Comparison of ENCODE assay signal across 8 mouse cellular contexts in genomic region chr5:143270151-143270519, GRCm38 (mm10). TPM values are rescaled to one million over a fixed set of nuclear protein-coding genes. Genes with fewer than 3 reads are reported as not detected.
A peak's percentile ranks its signal among the peaks of the same experiment; 100 is the strongest.
DNase-seq lines count a peak whose midpoint lies in the region; ATAC-seq and TF ChIP-seq lines count a peak whose summit lies in the region.

No protein-coding gene starts in this region.

- no peaks in the 10 kb centered on the region for H3K9me3 ChIP-seq in heart, embryonic 12.5 days (replicated peaks)
- H3K9me3 ChIP-seq in ES-E14 (ENCODE audit: control insufficient read depth, insufficient read depth, low read depth, low read length), result no peaks in the 10 kb centered on the region

- in situ Hi-C loops in ES-E14 (cut with MboI; ENCODE audit: low sequenced_read_pairs in 2 of 2, unreplicated experiment in 2 of 2), result no loop called here

- no peak for DNase-seq in heart, postnatal 36 days
- no peak for DNase-seq in ES-E14 (ENCODE audit: low read depth, low spot score)
- DNase-seq in gastrocnemius, postnatal 25 days, result no peak
- no peak for DNase-seq in right cerebral cortex, postnatal 36 days (ENCODE audit: low spot score in 2 of 2)
- DNase-seq in cerebellum, postnatal 36 days, result no peak

- peak overlapping the region; percentile 86 for H3K4me2 ChIP-seq in heart, embryonic 12.5 days

- H3K4me1 ChIP-seq in heart, embryonic 12.5 days (replicated peaks), result peaks cover 31% of the 10 kb centered on the region
- H3K4me1 ChIP-seq in ES-E14 (ENCODE audit: control insufficient read depth in 2 of 2, insufficient read depth in 2 of 2, low read length in 2 of 2, poor library complexity in 1 of 2), result peaks cover 0 to 9% of the 10 kb centered on the region in 2 experiments; a peak in 1 of 4 replicates

- WGBS in heart, embryonic 12.5 days, result 7% methylated on average over 12 of the region's 12 CpGs

- intact Hi-C loops in heart, postnatal 36 days (cut with DNase I), result loop anchor here (2.0 kb wide), 1 partner anchor 35 kb away; the partner anchor contains the start of gene Zfp12

- peak; percentile 19; the same call in 1 of the 2 replicates for ATAC-seq in heart, embryonic 12.5 days (ENCODE audit: insufficient number of reproducible peaks, low FRiP score)
- ATAC-seq in granulocyte monocyte progenitor cell, adult 5-6 weeks (replicated peaks; ENCODE audit: poor library complexity, severe bottlenecking), result 0 out of 2 replicates have a peak, but pooled peaks have one; percentile 1
- peak; percentile 16; the same call in 1 of the 2 replicates for ATAC-seq in megakaryocyte, adult 5-6 weeks (ENCODE audit: poor library complexity, severe bottlenecking)

- no peaks in the 10 kb centered on the region for H3K36me3 ChIP-seq in heart, embryonic 12.5 days
- H3K36me3 ChIP-seq in ES-E14 (ENCODE audit: control insufficient read depth, insufficient read depth, low read length, poor library complexity, severe bottlenecking), result no peaks in the 10 kb centered on the region

- 0 out of 2 replicates have a peak overlapping the region, but pooled peaks have one; percentile 71 for H3K27ac ChIP-seq in heart, embryonic 12.5 days (ENCODE audit: poor library complexity, severe bottlenecking)
- no peak overlapping the region for H3K27ac ChIP-seq in ES-E14 (ENCODE audit: insufficient read depth, low read depth, low read length, poor library complexity, severe bottlenecking)

- peak overlapping the region; percentile 95 for H3K4me3 ChIP-seq in heart, embryonic 12.5 days
- peak overlapping the region; percentile 74 to 78 for H3K4me3 ChIP-seq in ES-E14 (ENCODE audit: insufficient read depth in 1 of 2, low read depth in 1 of 2, low read length in 2 of 2, poor library complexity in 1 of 2, severe bottlenecking in 1 of 2)

- H3K9ac ChIP-seq in heart, embryonic 12.5 days, result peak overlapping the region; percentile 94
- H3K9ac ChIP-seq in ES-E14 (ENCODE audit: insufficient read depth, low read depth, low read length, poor library complexity, severe bottlenecking), result peak overlapping the region; percentile 70

- peaks cover 15% of the 10 kb centered on the region for H3K27me3 ChIP-seq in heart, embryonic 12.5 days (replicated peaks)

TF ChIP-seq in ES-E14, 5 proteins besides CTCF, POLR2A, EP300 and RAD21:
- TF ChIP-seq ZC3H11A (IDR thresholded peaks at IDR 0.05; ENCODE audit: borderline replicate concordance, low read depth, low read length) (no peak), MAFK (IDR thresholded peaks at IDR 0.05; ENCODE audit: insufficient read depth, low read depth, low read length) (no peak), ZNF384 (IDR thresholded peaks at IDR 0.05; ENCODE audit: low read depth, low read length) (no peak), CHD2 (IDR thresholded peaks at IDR 0.05; ENCODE audit: low read depth, low read length) (no peak), HCFC1 (IDR thresholded peaks at IDR 0.05; ENCODE audit: borderline replicate concordance, insufficient read depth, low read length) (no peak)

RNA-seq across cellular contexts. Expression of gene Zfp316, which starts 0.3 kb away (rescaled TPM):
- 4.6 and 4.9 TPM in 2 replicates for polyA plus RNA-seq in heart, embryonic 12.5 days (2016; fragmentation: Nextera tagmentation; extraction: Ambion mirVana)
- total RNA-seq in heart, postnatal 36 days (2021), result 1 to 10 TPM; 5.1 to 6.0 TPM
- 1.6 and 2.7 TPM in 2 replicates for total RNA-seq in ES-E14 (2012; rRNA removed)
- total RNA-seq in granulocyte monocyte progenitor cell, adult 5-6 weeks (2014; fragmentation: Nextera tagmentation), result 2.8 and 3.5 TPM in 2 replicates
- total RNA-seq in granulocyte monocyte progenitor cell, adult 5-6 weeks (2017), result 2.7 and 3.5 TPM in 2 replicates
- 0.32 and 0.47 TPM in 2 replicates for total RNA-seq in megakaryocyte, adult 5-6 weeks (2015)
- 1.2 and 1.4 TPM in 2 replicates for total RNA-seq in megakaryocyte, adult 5-6 weeks (2017)
- total RNA-seq in gastrocnemius, postnatal 25 days (2021), result 1 to 10 TPM; 2.9 to 3.1 TPM

RNA-seq across cellular contexts. Expression of gene Zfp853, which starts 23.3 kb away (rescaled TPM):
- polyA plus RNA-seq in heart, embryonic 12.5 days (2016; fragmentation: Nextera tagmentation; extraction: Ambion mirVana), result 0.09 TPM in 1 of 2 replicates, not detected in the other
- under 1 TPM; 0.08 to 0.19 TPM for total RNA-seq in heart, postnatal 36 days (2021)
- 0.67 and 0.69 TPM in 2 replicates for total RNA-seq in ES-E14 (2012; rRNA removed)
- total RNA-seq in granulocyte monocyte progenitor cell, adult 5-6 weeks (2014; fragmentation: Nextera tagmentation), result not detected in 2 replicates
- total RNA-seq in granulocyte monocyte progenitor cell, adult 5-6 weeks (2017), result not detected in 2 replicates
- 0.09 TPM in 1 of 2 replicates, not detected in the other for total RNA-seq in megakaryocyte, adult 5-6 weeks (2015)
- total RNA-seq in megakaryocyte, adult 5-6 weeks (2017), result not detected in 2 replicates
- total RNA-seq in gastrocnemius, postnatal 25 days (2021), result under 1 TPM in 1 of 2 experiments, not detected in 1; 0.28 TPM

RNA-seq across cellular contexts. Expression of gene Zfp12, which starts 35.2 kb away (rescaled TPM):
- polyA plus RNA-seq in heart, embryonic 12.5 days (2016; fragmentation: Nextera tagmentation; extraction: Ambion mirVana), result 10.3 and 11.3 TPM in 2 replicates
- 1 to 10 TPM; 8.5 to 8.6 TPM for total RNA-seq in heart, postnatal 36 days (2021)
- total RNA-seq in ES-E14 (2012; rRNA removed), result 8.6 and 9.4 TPM in 2 replicates
- total RNA-seq in granulocyte monocyte progenitor cell, adult 5-6 weeks (2014; fragmentation: Nextera tagmentation), result 7.6 and 8.6 TPM in 2 replicates
- 10.6 and 12.6 TPM in 2 replicates for total RNA-seq in granulocyte monocyte progenitor cell, adult 5-6 weeks (2017)
- 1.5 and 3.1 TPM in 2 replicates for total RNA-seq in megakaryocyte, adult 5-6 weeks (2015)
- 6.4 and 6.7 TPM in 2 replicates for total RNA-seq in megakaryocyte, adult 5-6 weeks (2017)
- 1 to 10 TPM; 6.7 to 8.0 TPM for total RNA-seq in gastrocnemius, postnatal 25 days (2021)

RNA-seq across cellular contexts. Expression of gene Spdye4a, which starts 43.4 kb away (rescaled TPM):
- polyA plus RNA-seq in heart, embryonic 12.5 days (2016; fragmentation: Nextera tagmentation; extraction: Ambion mirVana), result not detected in 2 replicates
- not detected for total RNA-seq in heart, postnatal 36 days (2021)
- total RNA-seq in ES-E14 (2012; rRNA removed), result not detected in 2 replicates
- not detected in 2 replicates for total RNA-seq in granulocyte monocyte progenitor cell, adult 5-6 weeks (2014; fragmentation: Nextera tagmentation)
- total RNA-seq in granulocyte monocyte progenitor cell, adult 5-6 weeks (2017), result not detected in 2 replicates
- not detected in 2 replicates for total RNA-seq in megakaryocyte, adult 5-6 weeks (2015)
- total RNA-seq in megakaryocyte, adult 5-6 weeks (2017), result not detected in 2 replicates
- not detected for total RNA-seq in gastrocnemius, postnatal 25 days (2021)

RNA-seq across cellular contexts. Expression of gene E130309D02Rik, which starts 45.0 kb away (rescaled TPM):
- 26.9 and 27.6 TPM in 2 replicates for polyA plus RNA-seq in heart, embryonic 12.5 days (2016; fragmentation: Nextera tagmentation; extraction: Ambion mirVana)
- 10 to 100 TPM; 15.4 to 15.8 TPM for total RNA-seq in heart, postnatal 36 days (2021)
- 17.9 and 20.2 TPM in 2 replicates for total RNA-seq in ES-E14 (2012; rRNA removed)
- 40.5 and 47.3 TPM in 2 replicates for total RNA-seq in granulocyte monocyte progenitor cell, adult 5-6 weeks (2014; fragmentation: Nextera tagmentation)
- total RNA-seq in granulocyte monocyte progenitor cell, adult 5-6 weeks (2017), result 16.5 and 22.4 TPM in 2 replicates
- 22.4 TPM in 2 replicates for total RNA-seq in megakaryocyte, adult 5-6 weeks (2015)
- 10.2 and 13.7 TPM in 2 replicates for total RNA-seq in megakaryocyte, adult 5-6 weeks (2017)
- total RNA-seq in gastrocnemius, postnatal 25 days (2021), result 10 to 100 TPM in 1 of 2 experiments, 1 to 10 TPM in 1; 8.1 to 11.2 TPM
